Mouse (Mus musculus) left cerebral cortex, postnatal 14 days (tissue): ENCODE results near the gene Exoc3. TPM values are rescaled to one million over a fixed set of nuclear protein-coding genes. Genes with fewer than 3 reads are reported as not detected.
A peak's percentile ranks its signal among the peaks of the same experiment; 100 is the strongest.

ENCODE experiments used
- DNase-seq, 2 experiments: peaks; one replicate each; pipeline ENCODE4 v3.0.0; 2021 to 2022; ENCODE audit warnings: low spot score in 2 of 2, mixed read lengths in 1 of 2
- intact Hi-C: fragments of 180-260 bp; cut with DNase I; formaldehyde crosslinking; loops from one replicate; pipeline ENCODE4 v1.15.1; 2025
- total RNA-seq, 2 experiments: library from RNA; stranded (reverse); gene quantifications; 2 replicates each; pipeline ENCODE4 v1.2.3; 2021

Exoc3 gene
- total RNA-seq, 2 experiments from 2014 or later = 67.6 to 71.4 TPM

GRCm38 (mm10) chr13:74144120-74144884 lies 64.2 kb downstream of the Exoc3 start:
- DNase-seq = no peak
- intact Hi-C loops = no loop called here

DNA sequence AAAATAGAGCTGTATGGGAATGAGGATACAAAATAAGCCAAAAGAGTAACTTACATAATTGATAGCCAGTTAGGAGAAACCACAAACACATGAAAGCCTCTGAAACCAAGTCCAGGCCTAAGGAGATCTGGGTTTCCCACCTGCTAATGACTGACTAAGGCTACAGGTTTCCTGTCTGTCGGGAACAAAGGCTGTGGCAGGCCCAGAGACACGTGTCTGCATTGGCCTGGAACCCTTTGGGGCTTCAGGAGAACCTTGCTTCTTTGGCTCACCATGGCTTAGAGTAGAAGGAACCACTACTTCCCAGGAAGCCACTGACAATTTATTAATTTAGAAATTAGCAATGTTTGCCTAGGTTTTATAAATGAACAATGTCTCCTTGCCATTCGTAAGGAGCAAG lies 65.2 kb downstream of the Exoc3 start:
- no peak for DNase-seq
- intact Hi-C loops = no loop called here

- DNase-seq = no peak
- intact Hi-C loops = no loop called here
Observed at GRCm38 (mm10) chr13:74140793-74141192, 67.7 kb downstream of the Exoc3 start.

- DNase-seq = no peak
- intact Hi-C loops = no loop called here
Observed at GRCm38 (mm10) chr13:74138906-74139647, 69.5 kb downstream of the Exoc3 start.

DNA sequence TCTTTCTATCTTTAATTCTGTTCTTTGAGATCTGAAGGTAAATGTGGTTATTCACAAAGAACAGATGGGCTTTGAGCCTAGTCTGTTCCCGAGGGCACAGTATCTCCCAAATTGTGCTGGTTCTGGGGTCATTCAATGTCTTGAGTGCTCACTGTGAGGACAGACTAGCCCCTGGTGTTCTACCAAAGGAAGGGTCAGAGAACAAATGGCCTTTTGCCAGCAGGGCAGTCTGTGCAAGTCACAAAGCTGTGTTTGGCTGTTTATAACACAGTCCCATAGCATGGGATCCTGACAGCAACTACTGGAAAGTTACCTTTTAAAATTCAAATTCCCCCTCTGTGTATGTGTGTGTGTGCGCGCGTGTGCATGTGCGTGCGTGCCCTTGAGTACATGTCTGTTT lies 78.6 kb downstream of the Exoc3 start:
- DNase-seq = no peak
- intact Hi-C loops = no loop called here

DNA sequence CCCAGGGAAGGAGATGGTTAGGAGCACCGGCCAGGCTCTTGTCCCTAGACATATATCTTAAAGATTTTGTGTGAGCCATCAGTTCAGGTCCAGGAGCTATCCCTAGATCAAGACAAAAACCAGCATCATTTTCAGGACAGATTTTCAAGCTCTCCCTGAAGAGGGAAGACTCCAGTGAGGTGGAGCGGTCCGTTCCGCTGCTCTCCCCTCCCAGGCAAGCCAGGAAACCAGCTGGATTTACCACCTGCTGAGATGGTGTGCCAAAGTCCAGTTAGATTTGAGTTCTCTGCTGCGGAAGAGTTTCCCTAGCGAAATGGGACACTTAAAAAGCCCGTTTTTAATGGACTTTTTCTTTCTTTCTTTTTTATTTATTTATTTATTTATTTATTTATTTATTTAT lies 81.0 kb downstream of the Exoc3 start:
- intact Hi-C loops = no loop called here

DNA sequence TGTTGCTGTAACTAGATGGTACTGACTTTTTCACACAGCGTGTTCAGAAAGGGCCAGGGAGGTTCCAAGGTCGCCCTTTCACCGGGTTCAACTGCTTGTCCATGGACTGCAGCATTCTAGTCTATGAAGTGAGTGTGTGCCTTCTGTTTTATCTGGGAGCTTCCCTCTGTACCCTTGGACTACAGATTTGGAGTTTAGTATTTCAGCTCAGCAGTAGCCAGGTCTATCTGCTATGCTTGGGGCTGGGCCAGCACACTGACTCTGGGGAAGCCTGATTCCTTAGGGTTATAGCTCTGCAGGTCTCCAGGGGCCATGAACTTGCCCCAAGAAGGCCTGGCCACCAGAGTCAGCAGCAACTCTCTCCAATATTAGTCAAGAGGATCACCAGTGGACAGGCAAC lies 85.9 kb downstream of the Exoc3 start:
- no peak for DNase-seq
- intact Hi-C loops = no loop called here

More for the DNA sequence above, 81.0 kb downstream of the Exoc3 start:
- no peak for DNase-seq

DNA sequence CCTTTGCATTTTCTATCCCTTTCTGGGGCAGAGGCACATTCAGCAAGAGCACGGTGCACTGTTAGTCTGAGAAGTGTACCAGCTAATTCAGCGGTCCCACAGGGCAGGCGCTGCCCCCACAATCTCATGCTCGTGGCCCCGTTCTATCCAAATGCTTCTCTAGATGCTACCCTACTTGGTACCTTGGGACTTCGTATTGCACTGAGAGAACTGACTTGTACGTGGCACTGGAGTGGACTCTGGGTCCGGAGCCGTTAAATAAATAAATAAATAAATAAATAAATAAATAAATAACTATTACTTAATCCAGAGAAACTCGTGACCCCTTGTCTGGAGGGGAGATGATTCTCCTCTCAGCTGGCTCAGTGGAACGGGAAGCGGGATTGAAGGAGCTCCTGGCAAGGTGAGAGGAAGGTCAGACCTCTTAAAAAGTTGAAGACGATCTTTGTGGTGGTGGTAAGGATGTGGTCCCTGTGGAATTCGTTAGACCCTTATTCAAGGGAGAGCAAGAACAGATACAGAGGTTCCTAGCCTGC lies 86.7 kb downstream of the Exoc3 start:
- no peak for DNase-seq
- intact Hi-C loops = no loop called here

GRCm38 (mm10) chr13:74121141-74121602 lies 87.4 kb downstream of the Exoc3 start, which contains the start of gene Slc9a3:
TSS of gene Slc9a3 (plus strand) at chr13:74121457.
- intact Hi-C loops = no loop called here
- peak in 1 of 2 experiments; percentile 6 for DNase-seq

Other genes with a start within 250 kb of the Exoc3 start
- gene Zdhhc11, start 244.9 kb downstream of the Exoc3 start, total RNA-seq = not detected
- 100 to 1,000 TPM; 230 to 250 TPM for gene Tppp, start 199.3 kb downstream of the Exoc3 start, total RNA-seq
- gene Cep72, start 146.4 kb downstream of the Exoc3 start, total RNA-seq = 1 to 10 TPM; 1.1 to 2.0 TPM
- under 1 TPM; 0.81 to 0.97 TPM for gene Slc9a3, start 87.3 kb downstream of the Exoc3 start, total RNA-seq
- 1 to 10 TPM in 1 of 2 experiments, under 1 TPM in 1; 0.86 to 1.2 TPM for gene Ahrr, start 83.6 kb upstream of the Exoc3 start, total RNA-seq
- gene Pdcd6, start 108.8 kb upstream of the Exoc3 start, total RNA-seq = 10 to 100 TPM; 76.3 to 76.6 TPM
- gene Sdha, start 141.5 kb upstream of the Exoc3 start, total RNA-seq = 100 to 1,000 TPM; 269 to 280 TPM
- gene Ccdc127, start 141.6 kb upstream of the Exoc3 start, total RNA-seq = 10 to 100 TPM; 64.6 to 64.9 TPM
- gene Lrrc14b, start 155.3 kb upstream of the Exoc3 start, total RNA-seq = not detected
- gene Zfp72, start 182.1 kb upstream of the Exoc3 start, total RNA-seq = 1 to 10 TPM; 3.5 to 4.9 TPM
- gene Ftl1-ps1, start 191.0 kb upstream of the Exoc3 start, total RNA-seq = 100 to 1,000 TPM; 268 to 279 TPM